In genomic region chr7:47031371-47031770, GRCm38 (mm10) we compare ENCODE assay signal across 22 mouse cellular contexts. TPM values are rescaled to one million over a fixed set of nuclear protein-coding genes. Genes with fewer than 3 reads are reported as not detected.
DNase-seq lines count a peak whose midpoint lies in the region; ATAC-seq lines count a peak whose summit lies in the region.
"Had no signal": no experiment of that assay in that cellular context is flagged by ENCODE, and none has a peak within 500 bp of the region (broad histone marks: within the 10 kb centered on the region; RNA-seq: fewer than 3 reads in every experiment).

No protein-coding gene starts in this region.

- intact Hi-C loops in left cerebral cortex, postnatal 14 days (cut with DNase I) = no loop called here

- ATAC-seq in common myeloid progenitor, adult 5-6 weeks (replicated peaks; ENCODE audit: low read depth, poor library complexity, severe bottlenecking) = peak; percentile 52
- ATAC-seq in megakaryocyte progenitor cell, adult 5-6 weeks (replicated peaks; ENCODE audit: poor library complexity) = peak; percentile 81
- ATAC-seq: hindbrain, embryonic 16.5 days; intestine, embryonic 15.5 days had no signal

- DNase-seq in 3134 (ENCODE audit: extremely low read depth, insufficient read length, low spot score) (peak; percentile 65), 3T3-L1 (ENCODE audit: low read depth, low spot score) (peak; percentile 93)
- DNase-seq in right cerebral cortex, postnatal 25 days = no peak
- DNase-seq in left cerebral cortex, postnatal 14 days (ENCODE audit: low spot score in 2 of 2) = no peak
- DNase-seq: adrenal gland, adult 8-10 months; cerebellum, adult 8-10 months; cerebellum, postnatal 25 days; kidney, adult 2 months; midbrain, embryonic 14.5 days; right cerebral cortex, adult 18-20 months; right cerebral cortex, postnatal 4 days had no signal

RNA-seq across cellular contexts. Expression of gene Tmem86a, which starts 19.0 kb away (rescaled TPM):
- total RNA-seq in common myeloid progenitor, adult 5-6 weeks (2017) = 0.63 and 2.5 TPM in 2 replicates
- 2.3 and 4.0 TPM in 2 replicates for total RNA-seq in megakaryocyte progenitor cell, adult 5-6 weeks (2015)
- 1.4 and 2.2 TPM in 2 replicates for total RNA-seq in megakaryocyte progenitor cell, adult 5-6 weeks (2017)
- 10 to 100 TPM; 17.4 to 18.8 TPM for total RNA-seq in left cerebral cortex, postnatal 14 days (2021)

RNA-seq across cellular contexts. Expression of gene Spty2d1, which starts 23.2 kb away (rescaled TPM):
- total RNA-seq in common myeloid progenitor, adult 5-6 weeks (2017) = 33.4 and 38.7 TPM in 2 replicates
- 30.4 and 34.9 TPM in 2 replicates for total RNA-seq in megakaryocyte progenitor cell, adult 5-6 weeks (2015)
- total RNA-seq in megakaryocyte progenitor cell, adult 5-6 weeks (2017) = 25.4 and 30.7 TPM in 2 replicates
- 10 to 100 TPM; 10.6 to 11.0 TPM for total RNA-seq in left cerebral cortex, postnatal 14 days (2021)

RNA-seq across cellular contexts. Expression of gene Gm9999, which starts 48.0 kb away (rescaled TPM):
- not detected in 2 replicates for total RNA-seq in common myeloid progenitor, adult 5-6 weeks (2017)
- not detected in 2 replicates for total RNA-seq in megakaryocyte progenitor cell, adult 5-6 weeks (2015)
- not detected in 2 replicates for total RNA-seq in megakaryocyte progenitor cell, adult 5-6 weeks (2017)
- total RNA-seq in left cerebral cortex, postnatal 14 days (2021) = not detected
- total RNA-seq: adrenal gland, adult 8-10 months; gastrocnemius, adult 8-10 months; gastrocnemius, postnatal 4 days; heart, postnatal 25 days; left cerebral cortex, adult 18-20 months; left cerebral cortex, postnatal 25 days; liver, adult 2 months; monocyte, adult 5-6 weeks had no signal

Comparison
In these comparisons a context has a peak if more than half of its experiments do, and no peak if none do; other contexts are left out.
1. DNase-seq: peak in 3134 (single experiment) and 3T3-L1 (single experiment); none in right cerebral cortex, postnatal 25 days (single experiment) and left cerebral cortex, postnatal 14 days (0 of 2).